ENCODE assay signal across 15 mouse cellular contexts in genomic region chr4:31426169-31427030, GRCm38 (mm10).
"Had no signal": no experiment of that assay in that cellular context is flagged by ENCODE, and none has a peak within 500 bp of the region (broad histone marks: within the 10 kb centered on the region; RNA-seq: fewer than 3 reads in every experiment).

No protein-coding gene starts in this region.

- DNase-seq: kidney, postnatal 25 days; layer of hippocampus, postnatal 36 days; lung, embryonic 14.5 days; lung, postnatal 10 days; lung, postnatal 4 days; retina, postnatal 1 day; right cerebral cortex, postnatal 14 days; thymus, adult 2 months; thymus, postnatal 36 days had no signal

- H3K9me3 ChIP-seq: limb, embryonic 15.5 days; liver, embryonic 15.5 days; midbrain, embryonic 10.5 days; neural tube, embryonic 13.5 days; stomach, embryonic 15.5 days had no signal

- H3K27ac ChIP-seq: limb, embryonic 15.5 days; liver, embryonic 15.5 days; midbrain, embryonic 10.5 days; stomach, embryonic 15.5 days had no signal

- H3K4me1 ChIP-seq: limb, embryonic 15.5 days; liver, embryonic 15.5 days; midbrain, embryonic 10.5 days; stomach, embryonic 15.5 days had no signal

- H3K4me3 ChIP-seq: limb, embryonic 15.5 days; liver, embryonic 15.5 days; midbrain, embryonic 10.5 days; neural tube, embryonic 13.5 days; stomach, embryonic 15.5 days had no signal

- H3K27me3 ChIP-seq: limb, embryonic 15.5 days; liver, embryonic 15.5 days; neural tube, embryonic 13.5 days; stomach, embryonic 15.5 days had no signal

- ATAC-seq: midbrain, embryonic 16.5 days had no signal

- H3K9ac ChIP-seq: limb, embryonic 15.5 days; liver, embryonic 15.5 days; lung, embryonic 14.5 days; neural tube, embryonic 13.5 days; stomach, embryonic 15.5 days had no signal

- H3K36me3 ChIP-seq: limb, embryonic 15.5 days; liver, embryonic 15.5 days; midbrain, embryonic 10.5 days; neural tube, embryonic 13.5 days; stomach, embryonic 15.5 days had no signal

- H3K4me2 ChIP-seq: limb, embryonic 15.5 days; liver, embryonic 15.5 days; lung, embryonic 14.5 days; neural tube, embryonic 13.5 days; stomach, embryonic 15.5 days had no signal
